Comparison of ENCODE assay signal across 8 mouse cellular contexts in the genomic region with DNA sequence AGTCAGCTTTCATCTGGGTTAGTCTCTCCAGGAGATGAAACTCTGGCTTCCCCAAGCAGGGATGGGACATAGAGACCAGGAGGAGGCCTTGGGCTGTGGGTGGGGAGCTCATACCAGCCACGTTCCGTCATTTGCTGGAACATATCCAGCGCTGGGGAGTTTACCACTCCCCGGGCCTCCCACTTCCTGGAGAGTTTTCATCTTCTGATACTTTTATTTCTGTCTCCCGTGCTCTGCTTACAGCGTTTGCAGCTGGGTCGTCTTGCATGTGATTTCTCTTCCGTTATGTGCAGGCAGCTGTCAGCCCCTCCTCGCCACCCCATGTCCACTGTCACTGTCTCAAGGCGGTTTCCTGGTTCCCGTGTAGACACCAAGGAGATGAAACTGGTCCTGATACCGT.
DNase-seq lines count a peak whose midpoint lies in the region; ATAC-seq and TF ChIP-seq lines count a peak whose summit lies in the region.

No protein-coding gene starts in this region.

- intact Hi-C loops in left cerebral cortex, adult 2 months (cut with DNase I): loop anchor here (5.0 to 10.0 kb wide), 2 partner anchors 226 to 389 kb away; a partner anchor contains a TSS
- intact Hi-C loops in heart, postnatal 14 days (cut with DNase I): loop anchor here (1.0 to 10.0 kb wide), 2 partner anchors 81 to 179 kb away; no protein-coding TSS in a partner anchor
- intact Hi-C loops in left cerebral cortex, postnatal 4 days (cut with DNase I): loop anchor here (2.0 to 10.0 kb wide), 3 partner anchors 86 to 771 kb away; a partner anchor contains a TSS

- ATAC-seq in limb, embryonic 15.5 days (ENCODE audit: insufficient number of reproducible peaks, low FRiP score, low TSS enrichment, low read depth): peak; percentile 71; the same call in 1 of the 2 replicates
- ATAC-seq in monocyte, adult 5-6 weeks (replicated peaks; ENCODE audit: insufficient number of reproducible peaks, low FRiP score, low TSS enrichment, poor library complexity, severe bottlenecking): no peak

- DNase-seq in left cerebral cortex, adult 2 months (ENCODE audit: extremely low spot score in 1 of 2, low spot score in 2 of 2): peak; percentile 35 to 45
- DNase-seq in left cerebral cortex, adult 18-20 months (ENCODE audit: low spot score in 2 of 2): no peak
- DNase-seq in brain, embryonic 14.5 days (ENCODE audit: low read depth): peak; percentile 33
- DNase-seq in heart, postnatal 14 days: peak; percentile 83 to 89
- DNase-seq in splenic B cell, adult 2 months (ENCODE audit: low read depth, low spot score): peak; percentile 13
- no peak for DNase-seq in left cerebral cortex, postnatal 4 days

- no peaks in the 10 kb centered on the region for H3K9me3 ChIP-seq in limb, embryonic 15.5 days

- no peaks in the 10 kb centered on the region for H3K27me3 ChIP-seq in limb, embryonic 15.5 days
- no peaks in the 10 kb centered on the region for H3K27me3 ChIP-seq in splenic B cell, adult 2 months (ENCODE audit: control insufficient read depth, insufficient read depth, low read length, poor library complexity, severe bottlenecking)

- H3K4me3 ChIP-seq in left cerebral cortex, adult 2 months: no peak overlapping the region
- no peak overlapping the region for H3K4me3 ChIP-seq in limb, embryonic 15.5 days

- TF ChIP-seq CTCF in left cerebral cortex, adult 2 months (IDR thresholded peaks at IDR 0.05): no peak
- TF ChIP-seq CTCF in brain, embryonic 14.5 days (IDR thresholded peaks at IDR 0.05; ENCODE audit: borderline replicate concordance, extremely low read depth, insufficient read depth, insufficient read length): no peak

- 0 out of 2 replicates have a peak overlapping the region, but pooled peaks have one; percentile 2 for H3K4me2 ChIP-seq in limb, embryonic 15.5 days

- H3K27ac ChIP-seq in left cerebral cortex, adult 2 months: no peak overlapping the region
- peak overlapping the region; percentile 76 for H3K27ac ChIP-seq in limb, embryonic 15.5 days

- no peak overlapping the region for H3K9ac ChIP-seq in limb, embryonic 15.5 days

- TF ChIP-seq POLR2A in brain, embryonic 14.5 days (IDR thresholded peaks at IDR 0.05; ENCODE audit: borderline replicate concordance, extremely low read depth, insufficient read depth, insufficient read length, poor library complexity, severe bottlenecking): no peak

- 35% methylated on average over 12 of the region's 12 CpGs for WGBS in limb, embryonic 15.5 days

- H3K36me3 ChIP-seq in limb, embryonic 15.5 days: peaks cover 59% of the 10 kb centered on the region
- no peaks in the 10 kb centered on the region for H3K36me3 ChIP-seq in splenic B cell, adult 2 months (ENCODE audit: control insufficient read depth, insufficient read depth, low read length, poor library complexity, severe bottlenecking)

- peaks cover 37% of the 10 kb centered on the region for H3K4me1 ChIP-seq in limb, embryonic 15.5 days

Comparison
In these comparisons a context has a peak if more than half of its experiments do, and no peak if none do; other contexts are left out.
1. DNase-seq: peak in left cerebral cortex, adult 2 months (2 of 2), brain, embryonic 14.5 days (single experiment), heart, postnatal 14 days (2 of 2) and splenic B cell, adult 2 months (single experiment); none in left cerebral cortex, adult 18-20 months (0 of 2) and left cerebral cortex, postnatal 4 days (single experiment).